Mouse (Mus musculus) bone marrow macrophage, adult 2 months (primary cell): Measurements from ENCODE around the gene Htra2.

Source experiments
- CTCF ChIP-seq: IDR thresholded peaks from 2 replicates; pipeline ENCODE4 v1.5.1; 2012; ENCODE audit warnings: low read depth, mild to moderate bottlenecking, low read length, moderate library complexity
- POLR2A ChIP-seq: IDR thresholded peaks from 2 replicates; pipeline ENCODE4 v1.6.1; 2012; ENCODE audit warnings: mild to moderate bottlenecking, low read depth, low read length, borderline replicate concordance

DNA sequence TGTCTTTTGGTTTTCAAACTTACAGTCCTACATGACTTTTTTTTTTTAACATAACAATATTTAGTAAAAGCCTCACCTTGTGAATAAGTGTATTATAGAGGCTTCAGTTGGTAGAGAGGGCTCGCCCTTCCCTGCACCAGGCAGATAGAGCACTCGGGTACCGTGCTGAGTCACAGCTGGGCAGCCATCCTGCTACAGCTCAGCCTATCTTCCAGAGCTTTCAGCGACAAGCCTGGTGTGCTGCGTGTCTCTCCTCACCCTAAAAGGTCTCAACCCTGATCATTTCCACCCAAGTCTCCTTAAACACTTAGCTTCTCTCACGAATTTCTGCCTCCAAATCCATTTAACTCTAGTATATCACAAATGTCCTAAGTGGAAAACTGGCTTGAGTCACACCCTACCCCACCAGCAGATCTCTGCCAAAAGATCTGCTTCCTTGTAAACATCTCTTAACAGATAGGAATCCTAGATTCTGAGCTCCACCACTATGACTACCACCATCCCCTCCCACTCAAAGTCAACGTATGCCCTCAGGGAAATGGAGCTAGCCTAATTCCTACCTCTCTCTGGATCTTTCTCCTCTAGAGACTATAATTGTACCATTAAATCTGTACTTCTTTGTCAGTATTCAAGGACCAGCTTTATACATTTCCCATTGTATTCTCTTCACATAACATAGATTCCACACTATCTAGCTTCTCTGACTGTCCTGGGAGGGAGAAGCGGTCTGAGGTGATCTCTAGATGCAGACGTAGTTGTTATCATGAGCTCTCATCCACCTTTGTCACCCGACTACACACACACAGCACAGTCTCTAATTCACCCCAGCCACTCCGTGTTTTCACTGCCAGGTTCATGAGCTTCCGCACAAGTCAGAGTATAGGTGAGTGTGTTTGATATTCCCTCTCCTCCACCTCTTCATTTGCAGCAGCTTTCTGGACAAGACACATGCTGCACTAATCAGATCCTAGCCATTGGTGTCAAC is 40.3 kb downstream of the Htra2 start:
- no peak for TF ChIP-seq CTCF
- TF ChIP-seq POLR2A, result no peak
